Mouse (Mus musculus) forelimb bud, embryonic 11.5 days (tissue): ENCODE results near the gene Nfib.

ENCODE experiments used
- DNase-seq: peaks from one replicate; pipeline ENCODE4 v3.0.0-alpha.2; 2012; ENCODE audit warnings: low read depth, low spot score

Nfib gene

DNA sequence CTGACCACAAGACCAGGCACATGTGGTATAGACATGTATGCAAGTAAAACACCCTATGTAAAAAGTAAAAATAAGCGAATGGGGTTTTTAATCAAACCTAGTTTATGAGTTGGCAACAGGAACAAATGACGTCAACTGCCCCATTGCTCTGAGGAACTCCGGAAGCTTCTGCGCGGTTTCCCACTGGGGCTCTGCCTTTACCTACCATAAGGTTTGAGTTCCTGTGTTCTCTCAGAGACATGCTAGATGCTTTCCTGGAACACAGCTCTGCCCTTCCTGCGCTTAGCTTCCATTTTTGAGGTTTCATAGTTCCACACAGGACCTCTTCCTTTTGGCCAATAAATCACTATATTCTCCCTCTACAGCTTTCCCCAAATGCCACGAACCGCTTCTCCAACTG is 273.7 kb downstream of the Nfib start:
- DNase-seq: no peak

DNA sequence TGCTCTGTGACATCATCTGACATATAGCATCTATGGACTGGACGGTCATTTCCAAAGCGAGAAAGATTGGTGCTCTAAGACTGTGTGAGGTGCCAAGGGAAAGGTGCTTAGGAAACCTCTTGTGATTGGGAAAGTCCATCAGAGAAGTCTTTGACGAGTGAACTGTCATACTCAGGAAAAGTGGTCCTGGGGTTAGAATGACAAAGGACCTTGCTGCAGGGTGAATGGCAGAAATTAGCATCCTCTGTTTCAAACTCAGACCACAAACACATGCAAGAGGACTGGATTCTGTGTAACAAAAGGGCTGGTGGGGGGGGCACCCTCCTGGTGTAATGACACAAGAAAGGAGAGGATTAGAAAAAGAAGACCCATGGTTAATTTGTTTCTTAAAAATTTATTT is 274.7 kb downstream of the Nfib start:
- DNase-seq: no peak

DNA sequence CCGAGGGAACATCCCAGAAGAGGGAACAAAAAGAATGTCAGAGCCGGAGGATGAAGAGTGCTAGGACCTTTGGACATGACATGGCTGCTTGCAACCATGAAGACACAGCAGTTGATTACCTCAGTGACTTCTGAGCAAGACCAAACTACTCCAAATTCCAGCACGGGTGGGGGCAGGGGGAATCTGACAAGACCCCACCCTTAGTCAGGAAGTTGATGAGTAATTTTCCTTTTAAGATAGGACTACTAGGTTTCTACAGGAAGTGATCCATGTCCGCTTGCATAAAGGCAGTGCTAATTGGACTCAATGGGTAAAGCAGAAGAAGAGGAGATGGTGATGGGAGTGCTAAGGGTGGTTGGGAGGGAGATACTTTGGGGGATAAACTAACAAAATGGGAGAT is 279.3 kb downstream of the Nfib start:
- no peak for DNase-seq

DNA sequence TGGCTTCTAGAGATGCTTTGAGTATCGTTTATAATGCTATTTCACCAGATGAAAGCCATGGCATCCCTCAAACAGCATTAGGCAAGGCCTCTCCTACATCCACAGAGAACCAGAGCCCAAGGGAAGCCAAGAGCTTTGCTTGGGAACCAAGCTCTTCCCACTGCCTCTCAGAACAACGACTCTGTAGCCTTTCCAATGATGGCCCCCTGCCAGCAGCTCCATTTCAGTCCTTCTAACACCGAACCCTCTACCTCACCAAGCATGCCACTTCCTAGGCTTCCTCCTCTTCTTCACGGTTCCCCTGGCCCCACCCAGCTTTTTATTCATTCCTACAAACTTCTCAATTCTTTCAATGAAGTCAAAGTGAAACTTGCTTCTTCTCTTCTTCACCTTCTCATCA is 287.3 kb downstream of the Nfib start:
- DNase-seq: no peak

DNA sequence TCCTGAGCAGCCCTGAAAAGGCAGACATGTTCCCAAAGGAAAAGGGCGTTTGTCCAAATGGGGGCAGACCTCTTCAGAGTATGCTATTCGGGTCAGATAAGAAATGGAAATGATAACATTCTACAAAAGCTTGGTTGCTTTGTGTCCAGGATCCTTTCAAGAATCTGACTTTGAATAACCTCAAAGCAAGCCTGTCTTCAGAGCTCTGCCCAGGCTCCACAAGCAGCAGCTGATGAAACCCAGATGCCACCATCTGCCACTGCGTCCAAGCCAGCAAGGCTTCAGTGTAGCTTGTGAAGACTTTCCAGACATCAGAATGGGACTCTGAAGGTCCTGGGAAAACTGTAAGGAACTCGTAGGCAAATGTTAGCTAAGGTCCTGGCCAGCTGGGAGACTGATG is 289.7 kb downstream of the Nfib start:
- no peak for DNase-seq

DNA sequence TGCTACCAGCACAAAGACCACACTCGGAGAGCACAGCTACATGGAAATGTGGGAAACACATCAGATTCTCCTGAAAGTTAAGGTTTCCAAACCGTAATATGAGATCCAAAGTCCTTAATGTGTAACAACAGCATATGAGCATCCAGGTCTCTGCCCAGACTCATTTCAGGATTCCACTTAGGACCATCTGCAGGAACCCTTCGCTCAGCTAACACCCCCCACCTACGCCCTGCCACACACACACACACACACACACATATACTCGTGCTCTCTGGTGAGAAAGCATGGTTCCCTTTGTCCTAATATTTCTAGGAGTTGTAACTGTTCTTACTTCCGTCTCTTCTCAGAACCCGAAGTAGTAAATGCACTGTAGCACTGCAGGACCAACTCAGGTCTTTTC is 292.9 kb downstream of the Nfib start:
- DNase-seq: no peak

DNA sequence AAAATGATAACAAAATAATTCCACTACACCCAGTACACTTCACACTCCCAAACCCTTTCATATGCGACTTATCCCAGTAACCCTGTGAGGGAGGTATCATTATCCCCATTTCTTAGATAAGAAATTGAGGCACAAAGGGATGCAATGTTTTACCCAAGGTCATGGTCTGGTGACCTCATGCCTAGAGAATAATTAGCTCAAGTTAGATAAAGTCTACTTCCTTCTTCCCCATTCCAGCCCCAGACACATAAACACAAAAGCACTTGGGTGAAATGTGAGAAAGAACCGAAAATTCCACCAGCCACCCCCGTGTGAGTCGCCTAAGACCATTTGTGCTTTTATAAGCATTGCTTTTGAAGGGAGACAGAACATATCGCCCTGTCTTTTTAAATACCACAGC is 293.6 kb downstream of the Nfib start:
- DNase-seq: no peak

DNA sequence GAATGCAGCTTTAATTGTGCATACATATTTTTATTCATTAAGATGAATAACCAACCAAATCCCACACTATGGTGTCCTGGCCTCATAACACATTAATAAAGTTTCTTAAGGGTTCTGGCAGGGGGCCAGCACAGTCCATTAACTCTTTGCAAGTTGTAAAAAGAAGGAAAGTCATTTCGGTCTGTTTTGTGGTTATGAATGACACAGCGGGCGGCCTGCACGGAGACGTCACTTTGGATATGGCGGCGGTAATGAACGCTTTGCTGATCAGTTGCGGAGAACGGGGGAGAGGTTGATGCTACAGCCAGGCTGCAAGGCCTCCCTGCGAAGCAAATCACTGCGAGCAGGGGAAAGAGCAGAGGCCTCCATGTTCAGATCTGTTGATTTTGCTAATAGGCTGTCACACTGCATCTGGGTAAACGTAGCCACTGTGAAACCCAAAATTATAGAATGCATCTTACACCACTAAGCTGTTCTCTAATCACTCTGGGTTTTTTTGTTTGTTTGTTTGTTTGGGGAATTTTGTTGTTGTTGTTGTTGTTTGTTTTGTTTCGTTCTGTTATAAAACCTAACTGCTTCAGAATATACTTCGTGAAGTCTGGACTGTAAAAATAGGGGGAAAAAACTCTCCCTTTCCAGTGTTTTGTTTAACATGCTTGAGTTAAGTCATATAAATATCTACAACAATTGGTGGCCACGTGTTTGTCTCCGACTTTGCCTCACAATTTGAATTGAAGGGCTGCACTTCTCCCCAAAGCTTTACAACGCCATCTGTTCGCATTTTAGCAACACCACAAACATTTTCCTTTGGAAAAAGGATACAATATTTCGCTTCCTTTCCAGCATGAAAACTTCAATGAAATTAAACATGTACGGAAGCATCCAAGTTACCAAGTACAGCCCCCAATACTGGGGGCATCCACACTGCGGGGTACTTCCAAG is 296.8 kb downstream of the Nfib start:
- no peak for DNase-seq

DNA sequence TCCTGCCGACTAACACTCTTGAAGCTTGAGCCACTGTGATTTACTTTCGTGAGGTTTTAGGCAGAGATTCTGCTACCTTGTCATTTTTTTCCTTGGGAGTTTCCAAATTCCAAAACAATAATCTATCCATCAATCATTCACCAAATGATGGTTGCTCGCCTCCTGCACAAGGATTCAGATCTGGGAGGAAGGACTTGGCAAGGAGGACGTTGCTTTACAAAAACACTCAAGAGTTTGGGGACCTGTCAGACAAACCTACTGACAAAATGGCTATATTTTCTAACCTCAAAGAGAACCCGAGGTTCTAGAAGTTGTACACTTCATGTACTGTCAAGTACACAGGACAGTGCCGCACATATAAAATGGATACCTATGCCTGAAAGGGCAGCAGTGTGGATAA is 299.0 kb downstream of the Nfib start:
- DNase-seq: no peak

DNA sequence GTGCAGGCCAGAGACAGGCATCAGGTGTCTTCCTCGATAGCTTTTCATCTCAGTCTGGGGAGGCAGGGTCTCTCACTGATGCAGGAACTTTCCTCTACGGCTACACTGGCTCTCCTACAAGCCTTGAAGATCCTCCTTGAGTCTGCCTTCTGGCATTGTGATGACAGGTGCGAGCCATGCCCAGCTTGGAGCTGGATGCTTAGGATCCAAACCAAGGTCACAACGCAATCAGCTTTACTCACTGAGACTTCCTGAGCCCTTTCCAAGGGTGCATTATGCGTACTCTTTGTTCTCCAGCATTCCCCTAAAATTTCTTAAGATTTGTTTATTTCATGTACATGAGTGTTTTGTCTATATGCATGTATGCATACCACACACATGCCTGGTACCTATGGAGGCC is 299.8 kb downstream of the Nfib start:
- DNase-seq: no peak

DNA sequence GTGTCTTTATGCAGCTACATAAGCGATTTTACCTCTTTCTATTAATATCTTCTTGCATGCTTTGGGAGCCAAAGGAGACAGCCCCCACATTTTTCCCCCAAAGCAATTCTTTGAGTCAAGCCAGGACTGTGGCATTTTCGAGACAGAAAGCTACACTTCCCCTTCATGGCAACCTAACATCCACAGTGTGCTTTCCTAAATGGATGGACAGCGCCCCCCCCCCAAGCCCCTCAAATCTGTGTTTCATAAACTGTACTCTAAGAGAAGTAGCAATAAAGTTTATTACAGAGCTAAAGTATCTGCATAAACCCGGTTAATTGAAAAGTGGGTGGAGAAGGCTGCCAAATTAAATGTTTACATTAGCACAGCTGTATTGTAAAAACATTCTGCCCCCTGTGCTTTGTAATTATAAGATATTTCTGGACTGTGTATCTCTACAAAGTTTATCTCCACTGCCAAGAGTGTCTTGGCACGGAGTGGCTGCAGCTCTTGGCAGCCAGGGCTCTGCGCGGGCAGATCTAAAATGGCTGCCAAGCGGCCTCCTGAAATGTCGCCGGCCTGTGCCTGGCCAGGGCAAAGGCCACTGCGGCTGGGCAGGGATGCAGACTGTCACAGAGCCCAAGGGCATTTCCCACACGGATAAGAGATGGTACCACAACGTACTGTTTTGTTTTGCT is 301.4 kb downstream of the Nfib start:
- no peak for DNase-seq

DNA sequence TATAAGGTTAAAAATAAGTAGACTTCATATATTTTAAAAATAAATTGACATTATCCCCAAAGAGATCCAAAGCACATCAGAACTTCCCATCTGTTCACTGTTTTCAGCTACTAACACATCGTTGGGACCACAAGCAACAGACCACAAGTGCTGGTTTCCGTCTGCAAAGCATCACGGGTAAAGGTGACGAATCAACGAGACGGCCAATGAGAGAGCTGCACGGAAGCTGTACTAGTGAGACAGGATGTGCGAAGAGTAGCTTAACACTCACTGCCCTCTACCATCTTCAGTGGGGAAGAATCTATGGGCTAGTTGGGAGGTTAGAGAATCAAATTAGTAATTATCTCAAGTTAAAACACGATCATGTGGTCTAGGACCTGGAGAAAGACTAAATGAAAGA is 302.9 kb downstream of the Nfib start:
- no peak for DNase-seq

DNA sequence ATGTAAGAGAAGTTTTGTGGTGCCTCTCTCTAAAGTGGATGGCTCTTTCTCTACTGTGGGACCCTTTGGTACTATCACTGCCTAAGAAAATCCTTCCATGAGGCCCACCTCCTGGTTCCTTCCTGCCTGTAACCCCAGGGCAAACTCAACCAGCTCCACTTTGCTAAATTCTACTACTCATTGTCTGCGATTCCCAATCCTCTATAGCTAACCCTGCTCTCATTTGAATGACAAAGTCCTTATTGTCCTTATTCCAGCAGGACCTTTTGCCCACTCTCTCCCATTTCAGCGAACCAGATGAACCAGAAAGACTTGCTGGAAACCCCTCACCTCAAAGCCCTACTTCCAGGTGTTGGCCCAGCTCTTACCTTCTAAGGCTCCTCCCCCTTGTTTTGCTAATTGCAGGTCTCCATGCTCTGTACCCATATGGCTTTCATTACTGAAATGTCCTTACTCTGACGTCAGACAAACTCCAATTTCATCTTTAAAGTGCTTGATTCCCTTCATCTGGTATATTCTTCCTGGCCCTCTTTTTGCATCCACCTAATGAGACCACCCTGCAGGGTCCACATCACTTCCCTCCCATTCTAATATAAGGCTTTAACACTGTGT is 304.0 kb downstream of the Nfib start:
- peak; percentile 57 for DNase-seq

DNA sequence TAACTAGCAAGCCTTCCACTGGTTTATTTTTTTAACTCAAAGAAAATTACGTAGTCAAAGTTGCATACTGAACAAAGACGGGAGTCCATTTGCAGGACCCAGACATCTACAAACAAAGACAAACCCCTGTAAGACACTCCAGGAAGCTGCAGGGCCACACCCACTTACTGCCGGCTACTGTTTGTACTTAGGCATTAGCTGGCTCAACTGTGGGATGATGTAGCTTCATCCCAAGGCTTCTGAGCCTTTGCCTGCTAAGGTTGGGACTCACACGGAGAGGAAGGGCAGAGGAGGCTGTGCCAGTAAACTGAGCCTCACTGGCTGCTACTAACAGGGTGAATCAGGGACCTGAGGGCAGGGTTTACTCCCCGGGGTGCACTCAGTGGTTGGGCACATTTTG is 305.0 kb downstream of the Nfib start:
- DNase-seq: no peak

DNA sequence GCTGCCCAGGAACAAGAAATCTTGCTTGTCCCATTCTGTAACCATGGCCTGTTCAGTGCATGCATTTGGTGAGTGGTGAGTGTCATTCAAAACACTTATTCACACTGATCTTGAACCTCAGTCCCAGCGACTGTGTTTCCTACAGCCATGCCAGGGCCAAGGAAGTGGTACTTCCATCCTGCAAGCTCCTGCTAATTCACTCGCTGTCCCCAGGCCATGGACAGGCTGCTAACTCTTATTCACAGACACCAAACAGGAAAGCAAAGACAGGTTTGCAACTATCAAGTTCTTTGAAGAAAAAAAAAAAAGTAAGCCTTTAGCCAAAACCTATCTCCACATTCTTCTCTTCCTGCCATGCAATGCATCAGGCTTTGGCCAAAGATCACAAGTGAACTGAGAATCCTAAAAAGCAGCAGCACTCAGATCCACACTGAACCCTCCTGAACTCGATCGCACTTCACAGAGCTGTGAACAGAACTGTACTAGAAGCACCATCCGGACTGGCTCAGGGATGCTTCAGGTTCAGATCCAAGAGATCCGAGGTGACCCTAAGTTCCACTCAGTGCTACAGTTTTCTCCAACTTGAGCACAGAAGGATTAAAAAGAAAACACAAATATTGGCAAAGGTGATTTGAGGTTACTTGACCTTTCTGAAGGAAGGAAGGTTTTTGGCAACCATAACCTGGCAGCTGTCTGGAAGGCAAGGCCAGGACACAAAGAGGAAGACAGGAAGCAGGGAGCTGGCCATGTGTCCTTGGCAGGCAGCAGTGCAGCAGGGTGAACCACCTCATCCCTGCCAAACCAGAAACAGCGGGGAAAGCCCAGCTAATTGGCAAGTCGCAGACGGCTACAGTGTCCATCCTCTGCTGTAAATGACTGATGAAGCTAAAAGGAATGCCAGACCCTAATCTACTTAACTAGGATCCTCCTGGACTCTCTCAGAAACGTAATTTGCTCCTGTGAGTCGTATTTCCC is 305.9 kb downstream of the Nfib start:
- no peak for DNase-seq

DNA sequence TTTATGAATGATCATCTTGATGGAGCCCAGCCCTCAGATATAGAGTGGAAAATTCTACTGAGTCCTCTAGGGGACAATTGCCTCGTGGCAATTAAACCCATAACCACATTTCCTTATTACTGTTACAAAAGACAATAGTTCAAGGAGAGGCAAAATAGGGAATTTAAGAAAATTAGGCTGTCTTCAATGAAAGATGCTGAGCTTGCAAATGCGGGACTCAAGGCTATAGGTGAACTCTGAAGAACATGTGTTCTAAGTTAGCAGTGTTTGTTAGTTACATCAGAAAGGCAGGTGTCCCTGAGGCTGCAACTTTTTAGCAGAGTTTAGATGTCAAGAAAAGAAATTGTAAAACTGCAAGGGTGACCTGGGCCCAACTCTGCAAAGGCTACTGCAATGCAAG is 307.3 kb downstream of the Nfib start:
- no peak for DNase-seq

DNA sequence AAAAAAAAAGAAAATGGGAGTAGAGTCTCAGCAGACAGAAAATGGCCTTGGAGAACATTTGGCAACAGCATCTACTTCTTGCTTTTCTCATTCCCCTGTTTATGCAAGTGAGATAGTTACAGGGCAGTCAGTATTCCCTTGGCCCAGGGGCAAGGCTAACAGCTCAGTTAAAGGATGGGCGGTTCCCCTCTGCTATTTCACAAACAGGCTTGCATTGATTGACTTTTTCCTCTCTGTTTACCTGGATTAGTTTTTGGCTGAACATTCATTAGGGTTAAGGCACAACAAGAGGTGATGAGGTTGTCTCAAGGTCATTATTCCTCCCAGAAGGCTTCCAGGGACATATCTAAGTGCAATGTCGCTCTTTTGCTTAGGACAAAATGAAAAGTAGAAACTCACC is 308.7 kb downstream of the Nfib start:
- DNase-seq: no peak

DNA sequence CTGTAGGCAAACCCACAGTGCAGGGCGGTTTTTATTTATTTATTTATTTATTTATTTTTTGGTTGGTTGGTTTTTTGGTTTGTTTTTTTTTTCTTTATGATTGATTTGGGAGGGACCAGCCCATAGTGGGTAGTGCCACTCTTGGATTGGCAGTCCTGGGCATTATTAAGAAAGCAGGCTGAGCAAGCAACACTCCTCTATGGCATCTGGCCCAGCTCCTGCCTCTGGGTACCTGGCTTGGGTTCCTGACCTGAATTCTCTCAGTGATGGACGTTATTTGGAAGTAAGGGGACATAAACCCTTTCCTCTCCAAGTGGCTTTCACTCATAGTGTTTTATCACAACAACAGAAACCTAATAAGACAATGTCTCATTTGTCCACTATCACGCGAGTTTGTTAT is 309.5 kb downstream of the Nfib start:
- no peak for DNase-seq

DNA sequence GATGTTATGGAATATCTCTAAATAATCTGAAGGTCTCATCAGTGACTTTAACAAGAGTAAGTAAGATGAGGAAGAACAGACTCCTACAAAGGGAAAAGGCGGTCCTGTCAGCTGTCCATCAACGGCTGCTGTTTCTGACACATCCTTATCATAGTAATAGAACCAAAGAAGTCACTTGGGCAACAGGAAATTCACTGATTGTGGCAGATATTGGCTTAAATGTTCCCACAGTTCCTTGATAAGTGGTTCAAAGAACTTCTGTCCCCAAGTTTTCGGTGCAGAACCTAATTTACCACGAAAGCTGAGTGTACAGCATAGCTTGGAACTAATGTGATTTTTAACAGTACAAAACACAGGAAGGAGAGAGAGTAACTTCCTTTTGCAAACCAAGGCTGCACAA is 311.2 kb downstream of the Nfib start:
- no peak for DNase-seq

DNA sequence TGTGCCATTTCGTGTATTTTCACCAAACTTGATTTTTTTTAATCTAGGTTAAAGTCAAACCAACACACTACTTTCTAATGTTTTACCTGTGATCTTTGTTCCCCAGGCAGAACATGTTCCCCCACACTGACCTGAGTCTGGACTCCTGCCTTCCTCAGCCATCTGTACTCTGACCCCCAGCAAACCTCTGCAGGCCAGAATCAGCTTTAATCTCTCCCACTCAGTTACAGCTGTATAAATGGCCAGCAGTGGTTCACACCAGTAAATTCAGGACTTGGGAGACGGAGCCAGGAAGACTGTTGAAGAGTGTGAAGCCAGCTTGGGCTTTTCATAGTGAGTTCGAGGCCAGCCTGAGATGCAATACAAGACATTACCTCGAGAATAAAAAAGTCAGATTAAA is 312.5 kb downstream of the Nfib start:
- no peak for DNase-seq

DNA sequence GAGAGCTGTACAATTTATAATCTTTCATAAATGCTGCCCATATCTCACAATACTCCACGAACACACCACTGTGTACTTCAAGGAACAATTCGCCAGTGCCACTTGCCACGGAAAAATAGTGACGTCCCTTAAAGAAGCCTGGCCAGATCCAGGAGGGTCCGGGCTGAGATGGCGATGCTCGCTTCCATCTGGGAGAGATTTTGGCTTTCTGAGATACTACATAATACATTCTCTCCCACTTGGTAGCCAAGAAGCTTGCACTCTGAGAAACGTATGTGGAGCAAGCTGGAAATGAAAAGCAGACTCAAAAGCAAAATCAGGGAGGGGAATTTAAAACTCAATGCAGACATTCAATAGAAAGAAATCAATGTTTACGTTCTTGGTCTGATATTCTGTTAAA is 313.1 kb downstream of the Nfib start:
- DNase-seq: no peak
